ENCODE assay signal across 8 mouse cellular contexts in the genomic region with DNA sequence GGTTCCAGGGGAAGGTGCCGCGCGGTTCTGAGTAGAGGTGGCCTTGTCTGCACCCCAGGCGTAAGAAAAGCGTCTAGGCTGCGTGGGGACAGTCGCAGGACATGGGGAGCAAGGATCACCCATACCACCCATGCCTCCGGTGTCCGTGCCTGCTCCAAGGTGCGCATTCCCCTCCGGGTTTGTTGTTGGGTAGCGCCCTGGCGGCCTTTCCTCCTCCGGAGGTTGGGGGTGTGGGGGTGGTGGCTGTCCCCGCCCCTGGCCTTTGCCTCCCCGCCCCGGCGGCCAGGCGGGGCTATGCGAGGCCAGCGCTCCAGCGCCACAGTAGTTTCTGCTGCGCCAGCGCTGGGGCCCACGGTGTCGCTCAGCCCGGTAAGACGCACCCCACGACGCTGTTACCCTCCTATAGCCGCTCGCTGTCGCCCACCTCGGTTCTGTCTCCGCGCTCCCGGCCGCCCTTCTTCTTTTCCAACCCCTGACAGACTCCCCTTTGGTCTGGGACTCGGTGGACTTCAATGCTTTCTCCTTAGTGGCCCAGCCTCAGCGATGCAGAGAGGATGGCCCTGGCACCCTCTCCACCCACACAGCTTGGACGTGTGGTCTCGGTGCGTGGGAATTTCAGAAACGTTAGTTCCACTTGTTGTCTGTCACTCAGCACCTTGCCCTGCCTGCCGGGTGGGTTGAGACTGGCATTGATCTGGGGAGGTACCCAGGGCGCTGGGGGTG. TPM values are rescaled to one million over a fixed set of nuclear protein-coding genes. Genes with fewer than 3 reads are reported as not detected.
A peak's percentile ranks its signal among the peaks of the same experiment; 100 is the strongest.
DNase-seq lines count a peak whose midpoint lies in the region; ATAC-seq and TF ChIP-seq lines count a peak whose summit lies in the region.

Gene Sqor, plus strand, starts transcription at position 167 of the 723 bp plus-strand sequence.

- no peaks in the 10 kb centered on the region for H3K36me3 ChIP-seq in CH12.LX (replicated peaks in 1 of 2; ENCODE audit: control insufficient read depth in 1 of 2, insufficient read depth in 1 of 2, low read length in 1 of 2)
- no peaks in the 10 kb centered on the region for H3K36me3 ChIP-seq in forebrain, embryonic 11.5 days (ENCODE audit: control insufficient read depth, insufficient read depth, low read length)
- no peaks in the 10 kb centered on the region for H3K36me3 ChIP-seq in heart, embryonic 16.5 days (ENCODE audit: control insufficient read depth, insufficient read depth)
- H3K36me3 ChIP-seq in neural tube, embryonic 14.5 days (ENCODE audit: control insufficient read depth, insufficient read depth, low read length): no peaks in the 10 kb centered on the region

- H3K27me3 ChIP-seq in CH12.LX (replicated peaks): peaks cover 2% of the 10 kb centered on the region
- 0 out of 2 replicates have a peak, but pooled peaks cover 2% of the 10 kb centered on the region for H3K27me3 ChIP-seq in forebrain, embryonic 11.5 days (ENCODE audit: control insufficient read depth, insufficient read depth, low read length)
- 0 out of 2 replicates have a peak, but pooled peaks cover 2% of the 10 kb centered on the region for H3K27me3 ChIP-seq in heart, embryonic 16.5 days (ENCODE audit: control insufficient read depth, insufficient read depth, low read length)
- peaks cover 6% of the 10 kb centered on the region for H3K27me3 ChIP-seq in neural tube, embryonic 14.5 days (ENCODE audit: control insufficient read depth, insufficient read depth, low read length)

- H3K9ac ChIP-seq in CH12.LX (ENCODE audit: insufficient read depth, low read depth): no peak within 1 kb of the TSS
- H3K9ac ChIP-seq in forebrain, embryonic 11.5 days (ENCODE audit: low read length): peak within 1 kb of the TSS; percentile 50
- H3K9ac ChIP-seq in heart, embryonic 16.5 days (ENCODE audit: low read length): peak within 1 kb of the TSS; percentile 82
- H3K9ac ChIP-seq in neural tube, embryonic 14.5 days (replicated peaks; ENCODE audit: low read depth, low read length): peak within 1 kb of the TSS; percentile 41

- H3K4me2 ChIP-seq in CH12.LX (ENCODE audit: insufficient read depth, low read depth, poor library complexity, severe bottlenecking): peak within 1 kb of the TSS; percentile 56
- peak within 1 kb of the TSS; percentile 83 for H3K4me2 ChIP-seq in forebrain, embryonic 11.5 days (ENCODE audit: low read depth, low read length, severe bottlenecking)
- H3K4me2 ChIP-seq in heart, embryonic 16.5 days (ENCODE audit: low read depth, low read length): peak within 1 kb of the TSS; percentile 93
- H3K4me2 ChIP-seq in neural tube, embryonic 14.5 days (ENCODE audit: low read depth, low read length): peak within 1 kb of the TSS; percentile 66

- TF ChIP-seq CTCF in CH12.LX (conservative IDR thresholded peaks at IDR 0.05 in 1 of 2, IDR thresholded peaks at IDR 0.05 in 1 of 2; ENCODE audit: low read depth in 2 of 2, low read length in 2 of 2): no peak
- TF ChIP-seq CTCF in lung, adult 2 months (IDR thresholded peaks at IDR 0.05; ENCODE audit: insufficient read depth, low read length): no peak

- peak; percentile 74 for ATAC-seq in forebrain, embryonic 11.5 days (replicated peaks; ENCODE audit: low FRiP score)
- peak; percentile 87 for ATAC-seq in heart, embryonic 16.5 days (replicated peaks; ENCODE audit: extremely low read depth, insufficient read depth, low FRiP score)
- ATAC-seq in neural tube, embryonic 14.5 days (ENCODE audit: low read depth): no peak

- DNase-seq in CH12.LX (ENCODE audit: extremely low read depth): no peak
- DNase-seq in c-Kit-positive CD71-negative TER-119-negative erythroid progenitor cells, embryonic 14.5 days (ENCODE audit: low read depth): peak; percentile 31
- DNase-seq in forebrain, embryonic 11.5 days (ENCODE audit: low spot score): peak; percentile 73
- DNase-seq in kidney, postnatal 14 days: peak; percentile 87
- peak; percentile 82 for DNase-seq in lung, adult 2 months
- peak; percentile 47 for DNase-seq in testis, postnatal 14 days (ENCODE audit: low spot score)

- peaks cover 0 to 2% of the 10 kb centered on the region in 2 experiments; a peak in 1 of 4 replicates for H3K4me1 ChIP-seq in CH12.LX (ENCODE audit: control insufficient read depth in 1 of 2, insufficient read depth in 2 of 2)
- H3K4me1 ChIP-seq in forebrain, embryonic 11.5 days (replicated peaks; ENCODE audit: control insufficient read depth, insufficient read depth, low read length): 0 out of 2 replicates have a peak, but pooled peaks cover 2% of the 10 kb centered on the region
- H3K4me1 ChIP-seq in heart, embryonic 16.5 days (ENCODE audit: control insufficient read depth, insufficient read depth, low read length): peaks cover 3% of the 10 kb centered on the region
- peaks cover 2% of the 10 kb centered on the region for H3K4me1 ChIP-seq in lung, adult 2 months (ENCODE audit: control insufficient read depth, insufficient read depth, low read length)
- 0 out of 2 replicates have a peak, but pooled peaks cover 2% of the 10 kb centered on the region for H3K4me1 ChIP-seq in neural tube, embryonic 14.5 days (ENCODE audit: control insufficient read depth, insufficient read depth, low read length)

- WGBS in forebrain, embryonic 11.5 days: under 1% methylated on average over 46 of the region's 46 CpGs
- whole genome bisulfite sequencing in heart, embryonic 16.5 days: under 1% methylated on average over 46 of the region's 46 CpGs
- WGBS in lung, adult 2 months: 2% methylated on average over 46 of the region's 46 CpGs
- WGBS in neural tube, embryonic 14.5 days: under 1% methylated on average over 41 of the region's 46 CpGs

- dilution Hi-C loops in CH12.LX (cut with MboI; ENCODE audit: extremely low pct_ligation_motif_present, extremely low pct_unique_long_range_greater_than_20kb, low sequenced_read_pairs): no loop called here

- no peak for TF ChIP-seq RAD21 in CH12.LX (IDR thresholded peaks at IDR 0.05; ENCODE audit: low read depth, low read length)

- TF ChIP-seq EP300 in CH12.LX (IDR thresholded peaks at IDR 0.05; ENCODE audit: low read length): no peak

- no peaks in the 10 kb centered on the region for H3K9me3 ChIP-seq in CH12.LX (replicated peaks; ENCODE audit: low read length)
- H3K9me3 ChIP-seq in forebrain, embryonic 11.5 days (ENCODE audit: control insufficient read depth, low read length): no peaks in the 10 kb centered on the region
- no peaks in the 10 kb centered on the region for H3K9me3 ChIP-seq in heart, embryonic 16.5 days (replicated peaks; ENCODE audit: control insufficient read depth, low read length)
- no peaks in the 10 kb centered on the region for H3K9me3 ChIP-seq in neural tube, embryonic 14.5 days (ENCODE audit: control insufficient read depth, low read length)

- H3K27ac ChIP-seq in CH12.LX (ENCODE audit: insufficient read depth, low read depth): no peak within 1 kb of the TSS
- no peak within 1 kb of the TSS for H3K27ac ChIP-seq in forebrain, embryonic 11.5 days (ENCODE audit: low read depth, low read length)
- no peak within 1 kb of the TSS for H3K27ac ChIP-seq in heart, embryonic 16.5 days (ENCODE audit: low read length)
- no peak within 1 kb of the TSS for H3K27ac ChIP-seq in neural tube, embryonic 14.5 days (ENCODE audit: low read depth, low read length)

- H3K4me3 ChIP-seq in CH12.LX (replicated peaks in 1 of 3; ENCODE audit: low read depth in 2 of 3, low read length in 2 of 3, poor library complexity in 1 of 3): peak within 1 kb of the TSS in 1 of 3 experiments; percentile 31
- H3K4me3 ChIP-seq in forebrain, embryonic 11.5 days (ENCODE audit: low read depth, low read length): peak within 1 kb of the TSS; percentile 32
- H3K4me3 ChIP-seq in heart, embryonic 16.5 days (ENCODE audit: low read length): peak within 1 kb of the TSS; percentile 70
- H3K4me3 ChIP-seq in lung, adult 2 months (replicated peaks; ENCODE audit: extremely low read depth, low read depth, low read length): peak within 1 kb of the TSS; percentile 88
- peak within 1 kb of the TSS; percentile 28 for H3K4me3 ChIP-seq in neural tube, embryonic 14.5 days (ENCODE audit: low read depth, low read length)

- no peak for TF ChIP-seq POLR2A in CH12.LX (IDR thresholded peaks at IDR 0.05; ENCODE audit: low read depth, low read length)
- peak; percentile 83 for TF ChIP-seq POLR2A in lung, adult 2 months (IDR thresholded peaks at IDR 0.05; ENCODE audit: borderline replicate concordance, extremely low read depth, low read depth, low read length)

- no peaks in the 10 kb centered on the region for H3K79me2 ChIP-seq in CH12.LX (replicated peaks; ENCODE audit: control insufficient read depth, extremely low read depth, insufficient read depth, poor library complexity, severe bottlenecking)

- in situ Hi-C loops in CH12.LX (cut with MboI; ENCODE audit: low pct_ligation_motif_present, low pct_unique_long_range_greater_than_20kb, low sequenced_read_pairs): no loop called here

TF ChIP-seq in CH12.LX, 34 proteins besides CTCF, POLR2A, EP300 and RAD21 (continues in another document):
- TF ChIP-seq MAFK (IDR thresholded peaks at IDR 0.05; ENCODE audit: insufficient replicate concordance, low read length) (no peak), ELF1 (IDR thresholded peaks at IDR 0.05; ENCODE audit: low read depth, low read length) (no peak), TCF12 (IDR thresholded peaks at IDR 0.05; ENCODE audit: low read depth, low read length) (no peak), ZKSCAN1 (IDR thresholded peaks at IDR 0.05; ENCODE audit: borderline replicate concordance, low read depth, low read length) (no peak), PAX5 (IDR thresholded peaks at IDR 0.05; ENCODE audit: low read length) (no peak), CHD1 (IDR thresholded peaks at IDR 0.05; ENCODE audit: low read depth, low read length) (no peak), MAX (IDR thresholded peaks at IDR 0.05; ENCODE audit: low read length) (no peak), POLR2AphosphoS2 (IDR thresholded peaks at IDR 0.05; ENCODE audit: low read depth, low read length) (no peak), JUN (IDR thresholded peaks at IDR 0.05; ENCODE audit: insufficient read depth, low read depth, low read length) (no peak), ETS1 (conservative IDR thresholded peaks at IDR 0.05; ENCODE audit: low read depth, low read length) (no peak), USF2 (conservative IDR thresholded peaks at IDR 0.05; ENCODE audit: low read depth, low read length) (no peak), MXI1 (IDR thresholded peaks at IDR 0.05; ENCODE audit: low read depth, low read length) (no peak), ZMIZ1 (IDR thresholded peaks at IDR 0.05; ENCODE audit: low read depth, low read length) (no peak), MAZ (IDR thresholded peaks at IDR 0.05; ENCODE audit: low read depth, low read length) (no peak), UBTF (IDR thresholded peaks at IDR 0.05; ENCODE audit: low read depth, low read length) (no peak)

RNA-seq across cellular contexts. Expression of gene Sqor, which starts in this region (rescaled TPM):
- total RNA-seq in CH12.LX (2012; rRNA removed) (0.50 and 0.85 TPM in 2 replicates), CH12.LX (2014; rRNA removed) (not detected in 2 replicates)
- not detected in 2 replicates for polyA plus RNA-seq in CH12.LX (2012; ENCODE audit: insufficient read length, low read depth)
- 3.1 and 4.0 TPM in 2 replicates for polyA plus RNA-seq in forebrain, embryonic 11.5 days (2014; fragmentation: Nextera tagmentation; extraction: Ambion mirVana)
- polyA plus RNA-seq in heart, embryonic 16.5 days (2015; fragmentation: Nextera tagmentation; extraction: Ambion mirVana): 6.7 and 7.7 TPM in 2 replicates
- 34.8 and 37.3 TPM in 2 replicates for polyA plus RNA-seq in lung, adult 2 months (2012; rRNA removed)
- 3.0 and 3.3 TPM in 2 replicates for polyA plus RNA-seq in neural tube, embryonic 14.5 days (2014; fragmentation: Nextera tagmentation; extraction: Ambion mirVana)
